Mouse (Mus musculus): ENCODE data around the gene Abcf1. TPM values are rescaled to one million over a fixed set of nuclear protein-coding genes. Genes with fewer than 3 reads are reported as not detected.

Gene Abcf1
- total RNA-seq, 2 experiments from 2014 or later, result 71.0 to 77.8 TPM

- intact Hi-C loops (cut with DNase I), result loop anchor here (5.0 kb wide), 1 partner anchor 59 kb away; the partner anchor contains the start of gene Prr3
- DNase-seq (ENCODE audit: low spot score in 2 of 2), result no peak
Observed at GRCm38 (mm10) chr17:35923281-35923680, 46.3 kb downstream of the Abcf1 start.

- intact Hi-C loops (cut with DNase I), result loop anchor here (5.0 kb wide), 1 partner anchor 60 kb away; the partner anchor contains the start of gene Prr3
- DNase-seq (ENCODE audit: low spot score in 2 of 2), result no peak
Observed at GRCm38 (mm10) chr17:35922566-35922965, 47.0 kb downstream of the Abcf1 start.

- DNase-seq (ENCODE audit: low spot score in 2 of 2), result no peak
- intact Hi-C loops (cut with DNase I), result loop anchor here (5.0 kb wide), 1 partner anchor 61 kb away; the partner anchor contains the start of gene Prr3
Observed at GRCm38 (mm10) chr17:35921710-35922109, 47.9 kb downstream of the Abcf1 start.

- intact Hi-C loops (cut with DNase I), result loop anchor here (5.0 kb wide), 1 partner anchor 61 kb away; the partner anchor contains the start of gene Prr3
- no peak for DNase-seq (ENCODE audit: low spot score in 2 of 2)
Observed at GRCm38 (mm10) chr17:35920862-35921562, 48.5 kb downstream of the Abcf1 start.

GRCm38 (mm10) chr17:35920384-35920783, 49.2 kb downstream of the Abcf1 start:
- no peak for DNase-seq (ENCODE audit: low spot score in 2 of 2)
- intact Hi-C loops (cut with DNase I), result loop anchor here (5.0 kb wide), 1 partner anchor 62 kb away; the partner anchor contains the start of gene Prr3

GRCm38 (mm10) chr17:35919864-35920301, 49.7 kb downstream of the Abcf1 start:
- no peak for DNase-seq (ENCODE audit: low spot score in 2 of 2)
- intact Hi-C loops (cut with DNase I), result loop anchor here (5.0 kb wide), 2 partner anchors 62 to 83 kb away; partner anchors contain the start of genes Prr3 and Tubb5

GRCm38 (mm10) chr17:35919060-35919715, 50.4 kb downstream of the Abcf1 start:
- intact Hi-C loops (cut with DNase I), result loop anchor here (5.0 kb wide), 1 partner anchor 82 kb away; the partner anchor contains the start of gene Tubb5
- DNase-seq (ENCODE audit: low spot score in 2 of 2), result peak; percentile 88 to 90

GRCm38 (mm10) chr17:35918276-35919059, 51.1 kb downstream of the Abcf1 start:
- intact Hi-C loops (cut with DNase I), result loop anchor here (5.0 kb wide), 1 partner anchor 81 kb away; the partner anchor contains the start of gene Tubb5
- DNase-seq (ENCODE audit: low spot score in 2 of 2), result no peak

- peak; percentile 48 to 52 for DNase-seq (ENCODE audit: low spot score in 2 of 2)
- intact Hi-C loops (cut with DNase I), result loop anchor here (5.0 kb wide), 1 partner anchor 80 kb away; the partner anchor contains the start of gene Tubb5
Observed at GRCm38 (mm10) chr17:35917463-35918251, 51.9 kb downstream of the Abcf1 start.

- intact Hi-C loops (cut with DNase I), result loop anchor here (5.0 kb wide), 1 partner anchor 80 kb away; the partner anchor contains the start of gene Tubb5
- DNase-seq (ENCODE audit: low spot score in 2 of 2), result peak in 1 of 2 experiments; percentile 30
Observed at GRCm38 (mm10) chr17:35917143-35917462, 52.5 kb downstream of the Abcf1 start.

GRCm38 (mm10) chr17:35916297-35917142, 53.0 kb downstream of the Abcf1 start, which contains the start of the genes Mrps18b and Ppp1r10:
TSS of gene Mrps18b (minus strand) at chr17:35916389.
TSS of gene Ppp1r10 (plus strand) at chr17:35916434.
- DNase-seq (ENCODE audit: low spot score in 2 of 2), result peak; percentile 99
- intact Hi-C loops (cut with DNase I), result loop anchor here (5.0 kb wide), 1 partner anchor 79 kb away; the partner anchor contains the start of gene Tubb5

GRCm38 (mm10) chr17:35915538-35916296, 53.8 kb downstream of the Abcf1 start:
- intact Hi-C loops (cut with DNase I), result loop anchor here (5.0 kb wide), 1 partner anchor 78 kb away; the partner anchor contains the start of gene Tubb5
- DNase-seq (ENCODE audit: low spot score in 2 of 2), result no peak

GRCm38 (mm10) chr17:35914975-35915374, 54.6 kb downstream of the Abcf1 start:
- intact Hi-C loops (cut with DNase I), result loop anchor here (5.0 kb wide), 1 partner anchor 78 kb away; the partner anchor contains the start of gene Tubb5
- DNase-seq (ENCODE audit: low spot score in 2 of 2), result no peak

- peak; percentile 89 to 91 for DNase-seq (ENCODE audit: low spot score in 2 of 2)
- intact Hi-C loops (cut with DNase I), result no loop called here
Observed at GRCm38 (mm10) chr17:35909919-35910369, 59.6 kb downstream of the Abcf1 start, which contains the start of gene Atat1. TSS of gene Atat1 (minus strand) at chr17:35910075.

GRCm38 (mm10) chr17:35909186-35909918, 60.2 kb downstream of the Abcf1 start:
- intact Hi-C loops (cut with DNase I), result no loop called here
- peak in 1 of 2 experiments; percentile 27 for DNase-seq (ENCODE audit: low spot score in 2 of 2)

GRCm38 (mm10) chr17:35907609-35908008, 62.0 kb downstream of the Abcf1 start:
- no peak for DNase-seq (ENCODE audit: low spot score in 2 of 2)
- intact Hi-C loops (cut with DNase I), result no loop called here

All from left cerebral cortex, postnatal 36 days (tissue).